In the genomic region with DNA sequence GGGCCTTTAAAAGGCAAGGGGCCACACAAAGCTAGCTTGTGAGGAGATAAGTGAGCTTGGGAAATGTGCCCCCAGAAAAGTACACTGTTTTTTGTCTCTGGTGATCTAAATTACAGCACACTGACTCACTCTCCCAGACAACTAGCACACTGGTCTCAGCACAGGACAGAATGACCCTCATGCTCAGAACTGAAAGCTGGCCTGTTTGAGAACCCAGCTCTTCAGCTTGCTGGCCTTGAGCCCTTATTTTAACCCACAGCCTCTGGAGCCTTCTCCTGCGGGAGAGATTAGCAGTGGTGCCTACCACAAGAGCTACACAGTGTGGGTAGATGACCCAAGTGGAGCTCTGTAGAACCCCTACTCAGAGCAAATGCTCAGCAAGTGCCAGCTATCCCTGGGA, we compare ENCODE assay signal across 11 mouse cellular contexts.
"Had no signal": no experiment of that assay in that cellular context is flagged by ENCODE, and none has a peak within 500 bp of the region (broad histone marks: within the 10 kb centered on the region; RNA-seq: fewer than 3 reads in every experiment).

No protein-coding gene starts in this region.

- H3K36me3 ChIP-seq: limb, embryonic 10.5 days; liver, embryonic 15.5 days; midbrain, embryonic 13.5 days had no signal

- DNase-seq: kidney, postnatal 25 days; lung, adult 2 months; lung, postnatal 36 days; thymus, postnatal 4 days had no signal

- ATAC-seq: lung, postnatal 0 days; midbrain, embryonic 13.5 days had no signal

- H3K4me2 ChIP-seq: liver, embryonic 11.5 days; liver, embryonic 15.5 days; midbrain, embryonic 13.5 days had no signal

- H3K4me1 ChIP-seq: liver, embryonic 15.5 days had no signal

- H3K4me3 ChIP-seq: left cerebral cortex, adult 2 months; limb, embryonic 10.5 days; liver, embryonic 15.5 days; midbrain, embryonic 13.5 days had no signal

- H3K27ac ChIP-seq: left cerebral cortex, adult 2 months; limb, embryonic 10.5 days; liver, embryonic 15.5 days; midbrain, embryonic 13.5 days; stomach, postnatal 0 days had no signal

- H3K9me3 ChIP-seq: limb, embryonic 10.5 days; liver, embryonic 15.5 days; midbrain, embryonic 13.5 days had no signal

- H3K9ac ChIP-seq: liver, embryonic 15.5 days; midbrain, embryonic 13.5 days had no signal

- H3K27me3 ChIP-seq: liver, embryonic 15.5 days; midbrain, embryonic 13.5 days had no signal
